Mouse (Mus musculus): ENCODE measurements around the gene Otx1. TPM values are rescaled to one million over a fixed set of nuclear protein-coding genes. Genes with fewer than 3 reads are reported as not detected.

The Otx1 gene
- polyA plus RNA-seq, 1 experiment, result not detected

GRCm38 (mm10) chr11:22007781-22008110 lies 5.0 kb upstream of the Otx1 start:
- Histone ChIP-seq H3K4me1 (peaks cover 34% of the 10 kb centered on the region), H3K36me3 (replicated peaks; ENCODE audit: low read length) (no peaks in the 10 kb centered on the region), H3K4me3 (replicated peaks) (no peak overlapping the region), H3K27me3 (replicated peaks) (peaks cover 71% of the 10 kb centered on the region), H3K9me3 (no peaks in the 10 kb centered on the region)
- TF ChIP-seq FLI1 (IDR thresholded peaks at IDR 0.05; ENCODE audit: low read length) (no peak), GATA1 (IDR thresholded peaks at IDR 0.05; ENCODE audit: borderline replicate concordance, low read length) (no peak)

GRCm38 (mm10) chr11:22007088-22007780 lies 4.5 kb upstream of the Otx1 start:
- peaks cover 40% of the 10 kb centered on the region for H3K4me1 ChIP-seq
- peaks cover 76% of the 10 kb centered on the region for H3K27me3 ChIP-seq (replicated peaks)
- TF ChIP-seq GATA1 (IDR thresholded peaks at IDR 0.05; ENCODE audit: borderline replicate concordance, low read length), result no peak
- H3K4me3 ChIP-seq (replicated peaks), result no peak overlapping the region
- no peaks in the 10 kb centered on the region for H3K36me3 ChIP-seq (replicated peaks; ENCODE audit: low read length)
- H3K9me3 ChIP-seq, result no peaks in the 10 kb centered on the region

- Histone ChIP-seq H3K36me3 (replicated peaks; ENCODE audit: low read length) (no peaks in the 10 kb centered on the region), H3K4me3 (replicated peaks) (no peak overlapping the region), H3K9me3 (no peaks in the 10 kb centered on the region), H3K27me3 (replicated peaks) (peaks cover 83% of the 10 kb centered on the region), H3K4me1 (peaks cover 46% of the 10 kb centered on the region)
- TF ChIP-seq GATA1 (IDR thresholded peaks at IDR 0.05; ENCODE audit: borderline replicate concordance, low read length) (no peak), FLI1 (IDR thresholded peaks at IDR 0.05; ENCODE audit: low read length) (no peak)
These were observed 3.9 kb upstream of the Otx1 start for GRCm38 (mm10) chr11:22006471-22007087.

- no peaks in the 10 kb centered on the region for H3K36me3 ChIP-seq (replicated peaks; ENCODE audit: low read length)
- no peaks in the 10 kb centered on the region for H3K9me3 ChIP-seq
- H3K4me3 ChIP-seq (replicated peaks), result no peak overlapping the region
- peaks cover 58% of the 10 kb centered on the region for H3K4me1 ChIP-seq
- peaks cover 89% of the 10 kb centered on the region for H3K27me3 ChIP-seq (replicated peaks)
- no peak for TF ChIP-seq GATA1 (IDR thresholded peaks at IDR 0.05; ENCODE audit: borderline replicate concordance, low read length)
- no peak for TF ChIP-seq FLI1 (IDR thresholded peaks at IDR 0.05; ENCODE audit: low read length)
These were observed 2.7 kb upstream of the Otx1 start for GRCm38 (mm10) chr11:22005281-22005870.

- TF ChIP-seq FLI1 (IDR thresholded peaks at IDR 0.05; ENCODE audit: low read length), result no peak
- TF ChIP-seq GATA1 (IDR thresholded peaks at IDR 0.05; ENCODE audit: borderline replicate concordance, low read length), result no peak
- peak overlapping the region; percentile 46 for H3K4me3 ChIP-seq (replicated peaks)
- H3K27me3 ChIP-seq (replicated peaks), result peaks cover 92% of the 10 kb centered on the region
- no peaks in the 10 kb centered on the region for H3K9me3 ChIP-seq
- no peaks in the 10 kb centered on the region for H3K36me3 ChIP-seq (replicated peaks; ENCODE audit: low read length)
- H3K4me1 ChIP-seq, result peaks cover 66% of the 10 kb centered on the region
These were observed 1.7 kb upstream of the Otx1 start for GRCm38 (mm10) chr11:22004331-22004841.

GRCm38 (mm10) chr11:22003341-22003981 lies 764 bp upstream of the Otx1 start:
- Histone ChIP-seq H3K27me3 (replicated peaks) (peaks cover 95% of the 10 kb centered on the region), H3K9me3 (no peaks in the 10 kb centered on the region)

GRCm38 (mm10) chr11:22002062-22002782 lies 475 bp downstream of the Otx1 start:
- Histone ChIP-seq H3K4me1 (peaks cover 70% of the 10 kb centered on the region), H3K27me3 (replicated peaks) (peaks cover 95% of the 10 kb centered on the region), H3K9me3 (no peaks in the 10 kb centered on the region), H3K4me3 (replicated peaks) (peak overlapping the region; percentile 90), H3K36me3 (replicated peaks; ENCODE audit: low read length) (no peaks in the 10 kb centered on the region)
- TF ChIP-seq GATA1 (IDR thresholded peaks at IDR 0.05; ENCODE audit: borderline replicate concordance, low read length) (no peak), FLI1 (IDR thresholded peaks at IDR 0.05; ENCODE audit: low read length) (no peak)

More at GRCm38 (mm10) chr11:22003341-22003981, 764 bp upstream of the Otx1 start:
- no peak for TF ChIP-seq FLI1 (IDR thresholded peaks at IDR 0.05; ENCODE audit: low read length)
- TF ChIP-seq GATA1 (IDR thresholded peaks at IDR 0.05; ENCODE audit: borderline replicate concordance, low read length), result no peak
- H3K4me3 ChIP-seq (replicated peaks), result peak overlapping the region; percentile 86
- no peaks in the 10 kb centered on the region for H3K36me3 ChIP-seq (replicated peaks; ENCODE audit: low read length)
- peaks cover 68% of the 10 kb centered on the region for H3K4me1 ChIP-seq

- Histone ChIP-seq H3K4me1 (peaks cover 72% of the 10 kb centered on the region), H3K9me3 (peaks cover under 1% of the 10 kb centered on the region; the same call in 1 of the 2 replicates), H3K36me3 (replicated peaks; ENCODE audit: low read length) (no peaks in the 10 kb centered on the region), H3K27me3 (replicated peaks) (peaks cover 95% of the 10 kb centered on the region), H3K4me3 (replicated peaks) (peak overlapping the region; percentile 90)
- no peak for TF ChIP-seq GATA1 (IDR thresholded peaks at IDR 0.05; ENCODE audit: borderline replicate concordance, low read length)
- no peak for TF ChIP-seq FLI1 (IDR thresholded peaks at IDR 0.05; ENCODE audit: low read length)
These were observed 1.2 kb downstream of the Otx1 start for GRCm38 (mm10) chr11:22001321-22002061.
